Mouse (Mus musculus) midbrain, postnatal 0 days (tissue): ENCODE data around the gene Efcab6. TPM values are rescaled to one million over a fixed set of nuclear protein-coding genes. Genes with fewer than 3 reads are reported as not detected.

Experiments
- ATAC-seq: fragments of 200-750 bp; cut with Nextera tagmentation; 2 replicates; pipeline ENCODE4 v1.8.0; 2017; ENCODE audit warnings: moderate number of reproducible peaks, mild to moderate bottlenecking, moderate TSS enrichment, moderate library complexity; ENCODE audit not compliant: low FRiP score
- DNase-seq: peaks from one replicate; pipeline ENCODE4 v3.0.0-alpha.2; 2015; ENCODE audit warnings: low spot score
- H3K27ac ChIP-seq: fragments of 300-500 bp; sonication (generic); 2 replicates; pipeline ENCODE4 v1.5.1; 2014; ENCODE audit warnings: low read depth, mild to moderate bottlenecking, low read length, mixed read lengths
- H3K27me3 ChIP-seq: fragments of 300-500 bp; sonication (generic); 2 replicates; pipeline ENCODE4 v1.6.1; 2014; ENCODE audit warnings: low read length, control low read depth, mixed read lengths; ENCODE audit not compliant: insufficient read depth
- H3K36me3 ChIP-seq: fragments of 300-500 bp; sonication (generic); 2 replicates; pipeline ENCODE4 v1.6.1; 2014; ENCODE audit warnings: low read length, control low read depth, mixed read lengths; ENCODE audit not compliant: insufficient read depth
- H3K4me1 ChIP-seq: fragments of 300-500 bp; sonication (generic); 2 replicates; pipeline ENCODE4 v1.6.1; 2014; ENCODE audit warnings: mild to moderate bottlenecking, control low read depth, antibody characterized with exemption, low read length, mixed read lengths; ENCODE audit not compliant: insufficient read depth
- H3K4me2 ChIP-seq: fragments of 300-500 bp; sonication (generic); 2 replicates; pipeline ENCODE4 v1.6.1; 2014; ENCODE audit warnings: low read depth, mild to moderate bottlenecking, low read length, mixed read lengths; ENCODE audit not compliant: poor library complexity, severe bottlenecking
- H3K4me3 ChIP-seq: fragments of 300-500 bp; sonication (generic); 2 replicates; pipeline ENCODE4 v1.5.1; 2014; ENCODE audit warnings: low read depth, mild to moderate bottlenecking, low read length, moderate library complexity
- H3K9ac ChIP-seq: fragments of 300-500 bp; sonication (generic); replicated peaks from 2 replicates; pipeline ENCODE4 v1.6.1; 2014; ENCODE audit warnings: mild to moderate bottlenecking, low read length, moderate library complexity, mixed read lengths; ENCODE audit not compliant: poor library complexity, severe bottlenecking
- H3K9me3 ChIP-seq: fragments of 300-500 bp; sonication (generic); 2 replicates; pipeline ENCODE4 v1.6.1; 2016; ENCODE audit warnings: low read length, control low read depth
- CTCF ChIP-seq: IDR thresholded peaks from 2 replicates; pipeline ENCODE4 v1.5.1; 2016; ENCODE audit warnings: antibody characterized with exemption, mild to moderate bottlenecking
- WGBS: fragments of 180-500 bp; shearing (Covaris S2); extraction: QIAGEN DNeasy Blood & Tissue Kit; methylation state at CpG from one replicate; pipeline ENCODE4 v1.1.7; 2014; 5-methylcytosine and 5-hydroxymethylcytosine counted together
- polyA plus RNA-seq: library from polyadenylated mRNA; unstranded; fragments of >200 nt; fragmentation: Nextera tagmentation; extraction: Ambion mirVana; gene quantifications from 2 replicates; pipeline ENCODE4 v1.2.1, GENCODE M21; 2015
- total RNA-seq: library from RNA; depleted of rRNA; stranded (reverse); fragments of >200 nt; gene quantifications from 2 replicates; pipeline ENCODE4 v1.2.3, GENCODE M21; 2014

Efcab6 gene
- total and polyA plus RNA-seq, 2 experiments from 2014 or later: 1.5 to 3.9 TPM

DNA sequence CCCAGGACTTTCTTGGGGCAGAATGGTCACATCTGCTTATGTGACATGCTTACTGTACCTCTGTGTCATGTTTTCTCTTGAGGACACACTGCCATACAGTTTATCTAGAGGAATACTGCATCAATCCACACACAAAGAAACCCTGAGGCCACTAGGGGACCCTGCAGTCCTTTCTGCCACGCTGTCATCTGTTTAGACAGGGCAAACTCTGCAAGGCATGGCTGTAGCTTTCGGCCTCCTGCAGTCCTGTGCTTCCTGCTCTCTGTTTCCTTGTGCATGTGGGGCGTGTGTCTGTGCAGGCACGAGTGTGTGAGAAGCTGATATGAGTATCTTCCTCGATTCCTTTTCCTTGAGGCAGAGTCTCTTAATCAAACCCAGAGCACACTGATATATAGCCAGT, 125.5 kb downstream of the Efcab6 start:
- Histone ChIP-seq H3K4me1 (no peaks in the 10 kb centered on the region), H3K4me2 (no peak overlapping the region), H3K36me3 (no peaks in the 10 kb centered on the region), H3K27me3 (no peaks in the 10 kb centered on the region), H3K9ac (0 out of 2 replicates have a peak overlapping the region, but pooled peaks have one; percentile 39), H3K27ac (no peak overlapping the region), H3K9me3 (no peaks in the 10 kb centered on the region), H3K4me3 (no peak overlapping the region)
- ATAC-seq: no peak
- no peak for DNase-seq
- WGBS: 38% methylated on average over 5 of the region's 5 CpGs
- TF ChIP-seq CTCF: peak; percentile 61

DNA sequence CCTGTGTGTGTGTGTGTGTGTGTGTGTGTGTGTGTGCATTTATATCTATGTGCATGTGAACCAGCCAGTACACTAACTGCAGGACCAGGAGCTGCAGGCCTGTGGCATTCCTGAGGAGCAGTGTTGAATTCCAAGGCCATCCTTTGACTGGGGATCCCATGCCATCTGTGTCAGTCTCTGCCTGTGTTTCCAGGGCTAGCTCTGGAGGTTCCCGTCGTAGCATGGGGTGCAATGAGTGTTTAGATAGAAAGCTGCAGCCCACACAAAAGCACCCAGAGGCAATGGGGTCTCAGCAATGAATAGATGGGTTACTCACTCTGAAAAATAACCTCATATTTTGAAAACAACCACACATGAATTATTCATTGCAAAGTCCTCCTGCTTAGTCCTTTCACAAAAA, 126.7 kb downstream of the Efcab6 start:
- TF ChIP-seq CTCF: no peak

DNA sequence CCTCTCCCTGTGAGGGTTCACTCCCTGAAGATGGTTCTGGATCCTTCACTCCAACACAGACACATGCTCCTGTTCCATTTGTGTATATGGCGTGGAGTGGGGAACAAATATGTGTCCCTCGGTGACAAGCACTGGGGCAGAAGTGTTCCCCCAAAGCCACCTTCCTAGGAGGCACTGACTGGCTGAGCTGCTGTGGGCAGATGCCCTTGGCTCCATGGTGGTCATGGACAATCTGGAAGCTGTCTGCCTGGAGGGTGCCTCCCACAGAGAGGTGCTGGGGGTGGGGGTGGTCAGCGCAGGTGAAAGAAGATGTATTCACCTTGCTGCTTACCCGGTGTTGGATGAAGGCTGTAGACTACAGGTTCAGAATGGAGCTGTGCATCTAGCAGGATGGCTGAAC, 128.7 kb downstream of the Efcab6 start:
- H3K9ac ChIP-seq: no peak overlapping the region
- no peak overlapping the region for H3K4me3 ChIP-seq
- no peak overlapping the region for H3K4me2 ChIP-seq
- WGBS: 95% methylated on average over 4 of the region's 4 CpGs
- no peaks in the 10 kb centered on the region for H3K36me3 ChIP-seq
- H3K27me3 ChIP-seq: no peaks in the 10 kb centered on the region
- no peaks in the 10 kb centered on the region for H3K4me1 ChIP-seq
- no peak overlapping the region for H3K27ac ChIP-seq
- H3K9me3 ChIP-seq: no peaks in the 10 kb centered on the region
- no peak for TF ChIP-seq CTCF
- ATAC-seq (no peak), DNase-seq (no peak)

More for the DNA sequence above, 126.7 kb downstream of the Efcab6 start:
- DNase-seq: no peak
- Histone ChIP-seq H3K27me3 (no peaks in the 10 kb centered on the region), H3K4me3 (no peak overlapping the region), H3K4me1 (no peaks in the 10 kb centered on the region), H3K4me2 (no peak overlapping the region), H3K36me3 (no peaks in the 10 kb centered on the region), H3K9me3 (no peaks in the 10 kb centered on the region), H3K9ac (no peak overlapping the region), H3K27ac (no peak overlapping the region)
- ATAC-seq: no peak
- 64% methylated on average over 2 of the region's 2 CpGs for WGBS

DNA sequence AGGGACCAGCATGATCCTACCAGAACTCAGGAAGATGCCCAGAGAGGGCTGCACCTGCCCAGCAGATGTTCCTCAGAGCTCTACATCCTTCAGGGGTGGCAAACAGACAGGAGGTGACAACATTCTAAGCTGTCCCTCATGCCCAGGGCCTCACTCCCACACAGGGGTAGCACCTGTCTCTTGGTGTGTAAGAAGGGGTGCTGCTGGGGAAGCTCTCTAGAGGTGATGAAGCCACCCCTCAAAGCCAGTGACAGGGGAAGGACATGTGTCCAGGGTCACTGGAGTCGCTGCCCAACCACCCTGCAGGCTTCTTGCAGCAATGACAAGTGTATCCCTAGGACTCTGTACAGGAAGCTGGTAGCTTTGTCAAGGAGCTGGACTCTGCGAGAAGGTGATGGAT, 130.4 kb downstream of the Efcab6 start:
- Histone ChIP-seq H3K4me2 (no peak overlapping the region), H3K27ac (no peak overlapping the region), H3K27me3 (no peaks in the 10 kb centered on the region), H3K9ac (no peak overlapping the region), H3K4me1 (no peaks in the 10 kb centered on the region), H3K4me3 (no peak overlapping the region), H3K36me3 (no peaks in the 10 kb centered on the region), H3K9me3 (no peaks in the 10 kb centered on the region)
- ATAC-seq (no peak), DNase-seq (no peak)
- 71% methylated on average over 2 of the region's 2 CpGs for WGBS
- no peak for TF ChIP-seq CTCF

DNA sequence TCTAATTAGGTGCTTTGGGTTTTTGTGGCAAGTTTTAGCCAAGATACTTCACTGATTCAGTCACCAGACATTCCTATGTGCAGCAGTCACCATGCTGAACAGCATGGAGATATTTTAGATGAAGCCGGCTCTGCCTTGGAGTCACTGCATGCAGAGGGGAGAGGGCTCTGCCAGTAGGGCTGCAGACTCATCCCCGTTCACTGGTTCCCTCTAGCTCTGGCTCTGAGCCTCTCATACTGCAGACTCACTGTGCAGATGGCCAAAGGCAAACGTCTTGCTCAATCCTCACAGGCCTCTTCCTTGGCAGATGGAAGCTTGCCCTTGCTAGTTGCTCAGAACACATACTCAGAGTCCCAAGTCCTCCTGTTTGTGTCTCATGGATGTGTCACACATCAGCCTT, 139.8 kb downstream of the Efcab6 start:
- no peaks in the 10 kb centered on the region for H3K36me3 ChIP-seq
- 75% methylated on average over 3 of the region's 3 CpGs for WGBS
- DNase-seq: no peak
- H3K4me2 ChIP-seq: no peak overlapping the region
- H3K4me3 ChIP-seq: no peak overlapping the region
- H3K27me3 ChIP-seq: no peaks in the 10 kb centered on the region
- no peaks in the 10 kb centered on the region for H3K9me3 ChIP-seq
- H3K9ac ChIP-seq: no peak overlapping the region
- no peak for TF ChIP-seq CTCF
- ATAC-seq: no peak
- no peaks in the 10 kb centered on the region for H3K4me1 ChIP-seq
- H3K27ac ChIP-seq: no peak overlapping the region

DNA sequence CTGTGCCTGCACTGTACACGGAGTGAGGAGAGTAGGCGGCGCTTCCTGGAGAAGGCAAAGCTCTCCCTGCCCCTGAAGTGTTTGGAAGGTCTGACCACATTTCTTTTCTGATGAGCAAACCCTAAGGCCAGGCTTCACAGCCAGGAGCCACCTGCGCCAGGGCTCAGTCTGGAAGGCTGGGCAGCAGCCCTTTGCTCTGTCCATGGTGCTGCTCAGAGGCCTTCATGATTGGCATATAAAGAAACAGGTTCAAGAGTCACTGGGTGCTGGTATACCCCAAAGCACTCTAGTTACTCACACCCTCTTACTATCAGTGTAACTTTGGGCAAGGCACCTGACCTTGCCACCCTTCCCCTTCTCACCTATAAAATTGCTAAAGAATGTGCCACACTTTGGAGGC, 140.5 kb downstream of the Efcab6 start:
- no peaks in the 10 kb centered on the region for H3K4me1 ChIP-seq
- DNase-seq (no peak), ATAC-seq (no peak)
- no peaks in the 10 kb centered on the region for H3K27me3 ChIP-seq
- H3K36me3 ChIP-seq: no peaks in the 10 kb centered on the region
- H3K27ac ChIP-seq: no peak overlapping the region
- H3K9me3 ChIP-seq: no peaks in the 10 kb centered on the region
- no peak overlapping the region for H3K9ac ChIP-seq
- no peak overlapping the region for H3K4me3 ChIP-seq
- H3K4me2 ChIP-seq: no peak overlapping the region
- 41% methylated on average over 4 of the region's 4 CpGs for WGBS
- no peak for TF ChIP-seq CTCF

DNA sequence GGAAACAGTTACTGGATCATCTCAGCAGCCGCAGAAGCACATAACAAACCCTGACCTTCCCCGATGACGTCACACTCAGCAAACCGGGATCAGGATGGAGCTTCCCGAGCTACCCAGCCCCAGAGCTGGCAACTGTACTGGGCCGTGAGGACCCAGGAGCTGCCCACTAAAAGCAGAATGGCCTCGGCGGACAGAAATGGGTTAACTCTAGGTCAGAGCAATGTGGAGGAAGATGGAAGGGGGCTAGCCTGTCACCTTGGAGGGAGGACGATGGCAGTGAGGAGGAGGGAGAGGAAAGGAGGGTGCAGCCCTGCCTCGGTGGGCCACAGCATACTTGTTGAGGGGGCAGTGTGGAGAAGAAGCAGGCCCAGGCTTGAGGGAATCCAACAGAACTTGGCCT, 149.8 kb downstream of the Efcab6 start:
- Histone ChIP-seq H3K9me3 (no peaks in the 10 kb centered on the region), H3K4me1 (no peaks in the 10 kb centered on the region), H3K27me3 (no peaks in the 10 kb centered on the region), H3K4me3 (no peak overlapping the region), H3K27ac (no peak overlapping the region), H3K9ac (no peak overlapping the region), H3K36me3 (no peaks in the 10 kb centered on the region), H3K4me2 (no peak overlapping the region)
- WGBS: 85% methylated on average over 10 of the region's 10 CpGs
- TF ChIP-seq CTCF: no peak
- ATAC-seq: no peak
- no peak for DNase-seq
